Mouse (Mus musculus) myocyte (in vitro differentiated cells): ENCODE measurements at regions not wholly inside any gene's neighbourhood (a gene's known extent, or its start where the extent isn't known, plus 50 kb on each side); places are given as distances from the start of the nearest gene placed in this dataset.

Source experiments
- H3K27me3 ChIP-seq: one replicate; pipeline ENCODE4 v1.6.1; 2011; ENCODE audit not compliant: control insufficient read depth, insufficient read depth, insufficient read length
- H3K36me3 ChIP-seq: one replicate; pipeline ENCODE4 v1.6.1; 2011; ENCODE audit not compliant: control insufficient read depth, insufficient read depth
- H3K4me2 ChIP-seq: one replicate; pipeline ENCODE4 v1.6.1; 2011; ENCODE audit warnings: low read depth, control low read depth
- H3K4me3 ChIP-seq: one replicate; pipeline ENCODE4 v1.5.1; 2011; ENCODE audit warnings: mild to moderate bottlenecking, control low read depth, moderate library complexity
- H3K79me2 ChIP-seq: one replicate; pipeline ENCODE4 v1.6.1; 2011; ENCODE audit not compliant: control insufficient read depth, insufficient read depth
- H3ac ChIP-seq: one replicate; pipeline ENCODE4 v1.6.1; 2011; ENCODE audit not compliant: control insufficient read depth, insufficient read length
- CEBPB ChIP-seq: IDR thresholded peaks from 2 replicates; pipeline ENCODE4 v1.6.1; 2011; ENCODE audit warnings: mild to moderate bottlenecking, moderate library complexity; ENCODE audit not compliant: poor library complexity, insufficient read depth, severe bottlenecking
- E2F4 ChIP-seq: IDR thresholded peaks from one replicate; pipeline ENCODE4 v1.6.1; 2011; ENCODE audit warnings: mild to moderate bottlenecking, control low read depth, moderate library complexity; ENCODE audit not compliant: insufficient read depth
- MAX ChIP-seq: IDR thresholded peaks from one replicate; pipeline ENCODE4 v1.6.1; 2011; ENCODE audit warnings: low read depth, mild to moderate bottlenecking, control low read depth
- MYOD1 ChIP-seq, 3 experiments: IDR thresholded peaks; one replicate each; pipeline ENCODE4 v1.6.1; 2011; ENCODE audit warnings: control low read depth in 2 of 3, low read depth in 2 of 3, mild to moderate bottlenecking in 2 of 3, moderate library complexity in 1 of 3; ENCODE audit not compliant: insufficient read length in 2 of 3, control insufficient read depth in 1 of 3
- MYOG ChIP-seq, 3 experiments: IDR thresholded peaks; one replicate each; pipeline ENCODE4 v1.6.1; 2011; ENCODE audit warnings: control low read depth in 2 of 3, low read depth in 2 of 3, mild to moderate bottlenecking in 2 of 3; ENCODE audit not compliant: insufficient read length in 2 of 3, control insufficient read depth in 1 of 3, insufficient read depth in 1 of 3
- POLR2A ChIP-seq: IDR thresholded peaks from one replicate; pipeline ENCODE4 v1.6.1; 2011; ENCODE audit warnings: low read depth, mild to moderate bottlenecking, control low read depth, moderate library complexity; ENCODE audit not compliant: insufficient read length
- POLR2AphosphoS2 ChIP-seq: IDR thresholded peaks from one replicate; pipeline ENCODE4 v1.6.1; 2011; ENCODE audit warnings: low read depth, control low read depth; ENCODE audit not compliant: insufficient read length
- REST ChIP-seq: IDR thresholded peaks from one replicate; pipeline ENCODE4 v1.6.1; 2011; ENCODE audit warnings: mild to moderate bottlenecking, control low read depth, moderate library complexity; ENCODE audit not compliant: insufficient read depth, insufficient read length
- SRF ChIP-seq: IDR thresholded peaks from one replicate; pipeline ENCODE4 v1.6.1; 2011; ENCODE audit warnings: low read depth; ENCODE audit not compliant: control insufficient read depth, insufficient read length
- TCF12 ChIP-seq: IDR thresholded peaks from one replicate; pipeline ENCODE4 v1.6.1; 2011; ENCODE audit warnings: mild to moderate bottlenecking, control low read depth; ENCODE audit not compliant: poor library complexity, insufficient read depth, severe bottlenecking
- TCF3 ChIP-seq: IDR thresholded peaks from one replicate; pipeline ENCODE4 v1.6.1; 2011; ENCODE audit warnings: low read depth, control low read depth; ENCODE audit not compliant: insufficient read length
- USF1 ChIP-seq: IDR thresholded peaks from one replicate; pipeline ENCODE4 v1.6.1; 2011; ENCODE audit warnings: low read depth, mild to moderate bottlenecking, control low read depth, moderate library complexity

DNA sequence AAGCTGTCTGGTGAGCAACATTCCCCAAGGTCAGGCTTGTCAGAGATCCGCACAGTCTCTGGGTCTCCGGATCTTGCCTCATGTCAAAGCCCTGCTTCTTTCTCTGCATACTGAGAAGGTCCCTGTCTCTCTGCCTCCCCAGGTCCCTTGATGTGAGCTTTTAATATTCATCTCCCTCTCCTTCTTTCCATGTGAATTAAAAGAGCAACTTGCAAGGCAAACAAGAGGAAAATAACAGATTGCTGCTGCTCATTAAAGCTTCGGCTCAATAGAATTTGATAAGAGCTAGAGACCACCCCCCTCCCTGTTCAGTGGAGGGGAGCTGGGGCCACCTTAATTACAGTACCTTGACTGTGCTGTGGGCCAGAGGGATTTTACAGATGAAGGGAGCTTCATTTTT lies 54.6 kb upstream of the Kcna3 start:
- TF ChIP-seq MYOD1 (IDR thresholded peaks at IDR 0.05; ENCODE audit: control insufficient read depth in 1 of 3, insufficient read length in 2 of 3, low read depth in 2 of 3) (no peak), TCF3 (no peak), CEBPB (no peak), REST (no peak), MYOG (IDR thresholded peaks at IDR 0.05; ENCODE audit: control insufficient read depth in 1 of 3, insufficient read depth in 1 of 3, insufficient read length in 2 of 3, low read depth in 2 of 3) (no peak), E2F4 (no peak), USF1 (no peak), SRF (no peak), POLR2AphosphoS2 (no peak), MAX (no peak)
- H3K4me3 ChIP-seq: no peak overlapping the region
- no peaks in the 10 kb centered on the region for H3K79me2 ChIP-seq
- H3K36me3 ChIP-seq: no peaks in the 10 kb centered on the region
- no peak overlapping the region for H3ac ChIP-seq
- H3K4me2 ChIP-seq: no peak overlapping the region
- H3K27me3 ChIP-seq: no peaks in the 10 kb centered on the region

DNA sequence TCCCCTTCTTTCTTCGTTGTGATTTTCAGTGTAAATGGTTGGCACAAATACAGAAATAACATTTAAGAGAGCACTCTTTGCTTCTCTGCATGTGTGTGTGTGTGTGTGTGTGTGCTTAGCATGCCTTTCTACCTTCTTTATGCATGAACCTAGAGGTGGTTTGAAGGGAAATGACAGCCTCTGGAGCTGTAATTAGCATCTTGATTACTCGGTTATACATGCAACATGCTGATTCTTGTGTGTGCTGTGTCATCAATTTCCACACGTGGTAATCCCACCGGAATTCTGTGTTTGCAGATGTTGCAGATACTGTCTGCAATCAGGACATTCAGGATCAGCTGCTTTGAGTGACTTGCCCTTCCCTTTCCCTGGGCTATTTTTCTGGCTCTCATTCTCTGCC lies 51.7 kb upstream of the Kcna3 start:
- no peak overlapping the region for H3K4me2 ChIP-seq
- H3K79me2 ChIP-seq: no peaks in the 10 kb centered on the region
- no peak for TF ChIP-seq E2F4
- TF ChIP-seq POLR2A: no peak
- TF ChIP-seq TCF3: no peak
- TF ChIP-seq POLR2AphosphoS2: no peak
- TF ChIP-seq CEBPB: no peak
- no peak for TF ChIP-seq TCF12
- TF ChIP-seq MAX: no peak
- TF ChIP-seq REST: no peak
- no peak for TF ChIP-seq SRF
- TF ChIP-seq MYOG (IDR thresholded peaks at IDR 0.05; ENCODE audit: control insufficient read depth in 1 of 3, insufficient read depth in 1 of 3, insufficient read length in 2 of 3, low read depth in 2 of 3): no peak
- no peak for TF ChIP-seq USF1
- no peak for TF ChIP-seq MYOD1 (IDR thresholded peaks at IDR 0.05; ENCODE audit: control insufficient read depth in 1 of 3, insufficient read length in 2 of 3, low read depth in 2 of 3)
- H3K36me3 ChIP-seq: no peaks in the 10 kb centered on the region
- H3ac ChIP-seq: no peak overlapping the region
- no peaks in the 10 kb centered on the region for H3K27me3 ChIP-seq
- H3K4me3 ChIP-seq: no peak overlapping the region
